8 mouse cellular contexts compared by ENCODE assay signal in the genomic region with DNA sequence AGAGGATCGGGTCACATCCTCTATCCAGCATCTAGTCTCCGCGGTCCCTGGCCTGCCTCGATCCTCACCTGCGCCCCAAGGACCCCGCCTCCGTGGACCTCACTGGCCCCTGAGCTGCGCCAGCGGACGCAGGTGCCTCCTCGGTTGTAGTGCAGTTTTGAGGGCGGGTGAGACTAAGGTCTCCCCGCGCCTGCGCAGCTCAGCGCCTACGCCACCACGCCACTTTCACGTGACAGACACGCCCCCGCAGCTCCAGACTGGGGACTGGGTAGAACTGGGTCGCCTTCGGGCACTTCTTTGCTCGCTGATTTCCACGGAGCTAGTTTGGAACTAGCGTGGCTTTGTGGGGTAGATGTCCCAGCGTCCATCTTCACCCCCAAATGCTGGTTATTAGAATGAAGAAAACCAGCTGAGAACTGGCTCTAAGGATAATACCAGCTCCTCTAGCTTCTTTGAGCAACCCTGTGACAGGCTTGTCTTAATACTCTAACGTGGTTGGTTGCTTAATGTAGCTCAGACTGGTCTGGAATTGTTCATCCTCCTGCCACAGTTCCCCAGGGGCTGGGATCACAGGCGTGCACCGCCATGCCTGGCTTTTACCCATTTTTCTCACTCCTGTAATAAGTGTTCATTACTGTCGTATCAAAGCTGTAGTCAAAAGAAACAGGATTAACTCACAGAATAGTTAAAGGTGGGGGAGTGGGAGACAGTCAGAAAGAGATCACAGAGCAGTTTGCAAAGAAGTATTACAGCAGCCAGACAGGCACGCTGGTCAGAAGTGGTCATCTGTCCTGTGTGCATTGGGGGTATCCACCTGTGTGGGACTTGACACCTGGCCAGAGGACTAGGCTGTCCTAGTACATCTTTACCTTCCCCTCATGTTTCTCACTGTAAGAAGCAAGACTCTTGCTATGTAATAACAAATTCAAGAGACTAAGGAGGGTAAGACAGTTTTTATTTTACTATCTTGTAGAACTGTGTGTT. TPM values are rescaled to one million over a fixed set of nuclear protein-coding genes. Genes with fewer than 3 reads are reported as not detected.
DNase-seq lines count a peak whose midpoint lies in the region; ATAC-seq and TF ChIP-seq lines count a peak whose summit lies in the region.

Gene Fam213a, minus strand, starts transcription at position 159 of the 984 bp plus-strand sequence.

- H3K27ac ChIP-seq in CH12.LX (ENCODE audit: insufficient read depth, low read depth) = no peak within 1 kb of the TSS
- H3K27ac ChIP-seq in forebrain, embryonic 11.5 days (ENCODE audit: low read depth, low read length) = peak within 1 kb of the TSS; percentile 18; the same call in 1 of the 2 replicates
- H3K27ac ChIP-seq in heart, embryonic 15.5 days = peak within 1 kb of the TSS; percentile 69
- peak within 1 kb of the TSS; percentile 83 for H3K27ac ChIP-seq in liver, embryonic 12.5 days

- in situ Hi-C loops in CH12.LX (cut with MboI; ENCODE audit: low pct_ligation_motif_present, low pct_unique_long_range_greater_than_20kb, low sequenced_read_pairs) = no loop called here

- H3K4me1 ChIP-seq in CH12.LX (ENCODE audit: control insufficient read depth in 1 of 2, insufficient read depth in 2 of 2) = peaks cover 6 to 33% of the 10 kb centered on the region in 2 experiments
- H3K4me1 ChIP-seq in forebrain, embryonic 11.5 days (replicated peaks; ENCODE audit: control insufficient read depth, insufficient read depth, low read length) = no peaks in the 10 kb centered on the region; the same call in 1 of the 2 replicates
- peaks cover 20% of the 10 kb centered on the region for H3K4me1 ChIP-seq in heart, embryonic 15.5 days (replicated peaks)
- H3K4me1 ChIP-seq in liver, embryonic 12.5 days = peaks cover 73% of the 10 kb centered on the region

- peak within 1 kb of the TSS; percentile 43 to 69 (median 57) for H3K4me3 ChIP-seq in CH12.LX (replicated peaks in 1 of 3; ENCODE audit: low read depth in 2 of 3, low read length in 2 of 3, poor library complexity in 1 of 3)
- peak within 1 kb of the TSS; percentile 53 for H3K4me3 ChIP-seq in forebrain, embryonic 11.5 days (ENCODE audit: low read depth, low read length)
- peak within 1 kb of the TSS; percentile 63 for H3K4me3 ChIP-seq in heart, embryonic 15.5 days
- H3K4me3 ChIP-seq in liver, embryonic 12.5 days = peak within 1 kb of the TSS; percentile 69

- no peaks in the 10 kb centered on the region for H3K36me3 ChIP-seq in CH12.LX (replicated peaks in 1 of 2; ENCODE audit: control insufficient read depth in 1 of 2, insufficient read depth in 1 of 2, low read length in 1 of 2)
- no peaks in the 10 kb centered on the region for H3K36me3 ChIP-seq in forebrain, embryonic 11.5 days (ENCODE audit: control insufficient read depth, insufficient read depth, low read length)
- H3K36me3 ChIP-seq in heart, embryonic 15.5 days = no peaks in the 10 kb centered on the region
- no peaks in the 10 kb centered on the region for H3K36me3 ChIP-seq in liver, embryonic 12.5 days
- no peaks in the 10 kb centered on the region for H3K36me3 ChIP-seq in splenic B cell, adult 2 months (ENCODE audit: control insufficient read depth, insufficient read depth, low read length, poor library complexity, severe bottlenecking)

- peak within 1 kb of the TSS; percentile 53 for H3K9ac ChIP-seq in CH12.LX (ENCODE audit: insufficient read depth, low read depth)
- peak within 1 kb of the TSS; percentile 78 for H3K9ac ChIP-seq in forebrain, embryonic 11.5 days (ENCODE audit: low read length)
- H3K9ac ChIP-seq in heart, embryonic 15.5 days = peak within 1 kb of the TSS; percentile 67
- peak within 1 kb of the TSS; percentile 89 for H3K9ac ChIP-seq in liver, embryonic 12.5 days

- no peak for TF ChIP-seq RAD21 in CH12.LX (IDR thresholded peaks at IDR 0.05; ENCODE audit: low read depth, low read length)

- 3% methylated on average over 32 of the region's 32 CpGs for WGBS in forebrain, embryonic 11.5 days
- 4% methylated on average over 32 of the region's 32 CpGs for WGBS in heart, embryonic 15.5 days
- 6% methylated on average over 32 of the region's 32 CpGs for WGBS in liver, embryonic 12.5 days (ENCODE audit: insufficient replicate concordance)

- dilution Hi-C loops in CH12.LX (cut with MboI; ENCODE audit: extremely low pct_ligation_motif_present, extremely low pct_unique_long_range_greater_than_20kb, low sequenced_read_pairs) = no loop called here

- peak; percentile 99 for ATAC-seq in forebrain, embryonic 11.5 days (replicated peaks; ENCODE audit: low FRiP score)
- peak; percentile 93 for ATAC-seq in heart, embryonic 15.5 days (replicated peaks; ENCODE audit: insufficient number of reproducible peaks, insufficient read depth, low FRiP score, low read depth)
- peak; percentile 94 for ATAC-seq in liver, embryonic 12.5 days

- H3K27me3 ChIP-seq in CH12.LX (replicated peaks) = no peaks in the 10 kb centered on the region
- no peaks in the 10 kb centered on the region for H3K27me3 ChIP-seq in forebrain, embryonic 11.5 days (ENCODE audit: control insufficient read depth, insufficient read depth, low read length)
- H3K27me3 ChIP-seq in heart, embryonic 15.5 days = no peaks in the 10 kb centered on the region
- H3K27me3 ChIP-seq in liver, embryonic 12.5 days (replicated peaks) = peaks cover 13% of the 10 kb centered on the region
- H3K27me3 ChIP-seq in splenic B cell, adult 2 months (ENCODE audit: control insufficient read depth, insufficient read depth, low read length, poor library complexity, severe bottlenecking) = no peaks in the 10 kb centered on the region

- no peaks in the 10 kb centered on the region for H3K79me2 ChIP-seq in CH12.LX (replicated peaks; ENCODE audit: control insufficient read depth, extremely low read depth, insufficient read depth, poor library complexity, severe bottlenecking)

- no peaks in the 10 kb centered on the region for H3K9me3 ChIP-seq in CH12.LX (replicated peaks; ENCODE audit: low read length)
- no peaks in the 10 kb centered on the region for H3K9me3 ChIP-seq in forebrain, embryonic 11.5 days (ENCODE audit: control insufficient read depth, low read length)
- H3K9me3 ChIP-seq in heart, embryonic 15.5 days (replicated peaks) = no peaks in the 10 kb centered on the region
- no peaks in the 10 kb centered on the region for H3K9me3 ChIP-seq in liver, embryonic 12.5 days (replicated peaks)

- TF ChIP-seq EP300 in CH12.LX (IDR thresholded peaks at IDR 0.05; ENCODE audit: low read length) = no peak

- TF ChIP-seq CTCF in CH12.LX (conservative IDR thresholded peaks at IDR 0.05 in 1 of 2, IDR thresholded peaks at IDR 0.05 in 1 of 2; ENCODE audit: low read depth in 2 of 2, low read length in 2 of 2) = no peak

- TF ChIP-seq POLR2A in CH12.LX (IDR thresholded peaks at IDR 0.05; ENCODE audit: low read depth, low read length) = peak; percentile 81

- H3K4me2 ChIP-seq in CH12.LX (ENCODE audit: insufficient read depth, low read depth, poor library complexity, severe bottlenecking) = peak within 1 kb of the TSS; percentile 68
- H3K4me2 ChIP-seq in forebrain, embryonic 11.5 days (ENCODE audit: low read depth, low read length, severe bottlenecking) = peak within 1 kb of the TSS; percentile 78
- H3K4me2 ChIP-seq in heart, embryonic 15.5 days = peak within 1 kb of the TSS; percentile 91
- peak within 1 kb of the TSS; percentile 92 for H3K4me2 ChIP-seq in liver, embryonic 12.5 days

- peak; percentile 77 for DNase-seq in CH12.LX (ENCODE audit: extremely low read depth)
- DNase-seq in c-Kit-positive CD71-positive TER-119-negative erythroid progenitor cells, embryonic 14.5 days (ENCODE audit: low read depth) = peak; percentile 87
- peak; percentile 92 for DNase-seq in forebrain, embryonic 11.5 days (ENCODE audit: low spot score)
- DNase-seq in kidney, postnatal 14 days = peak; percentile 94
- peak; percentile 92 for DNase-seq in naive thymus-derived CD4-positive, alpha-beta T cell, adult 2 months (ENCODE audit: low read depth)
- peak; percentile 94 for DNase-seq in splenic B cell, adult 2 months (ENCODE audit: low read depth, low spot score)

TF ChIP-seq in CH12.LX, 34 proteins besides CTCF, POLR2A, EP300 and RAD21 (continues in another document):
- TF ChIP-seq TBP (conservative IDR thresholded peaks at IDR 0.05; ENCODE audit: low read depth, low read length) (no peak), ZNF384 (IDR thresholded peaks at IDR 0.05; ENCODE audit: low read depth, low read length) (no peak), ZMIZ1 (IDR thresholded peaks at IDR 0.05; ENCODE audit: low read depth, low read length) (peak; percentile 69; the same call in 1 of the 2 replicates), MAX (IDR thresholded peaks at IDR 0.05; ENCODE audit: low read length) (peak; percentile 82), CHD1 (IDR thresholded peaks at IDR 0.05; ENCODE audit: low read depth, low read length) (no peak), MXI1 (IDR thresholded peaks at IDR 0.05; ENCODE audit: low read depth, low read length) (peak; percentile 96), BHLHE40 (IDR thresholded peaks at IDR 0.05; ENCODE audit: low read depth, low read length) (peak; percentile 99), SIN3A (IDR thresholded peaks at IDR 0.05; ENCODE audit: low read length) (peak; percentile 82), SMC3 (IDR thresholded peaks at IDR 0.05; ENCODE audit: low read depth, low read length) (no peak), MYC (IDR thresholded peaks at IDR 0.05; ENCODE audit: low read depth, low read length) (no peak), HCFC1 (IDR thresholded peaks at IDR 0.05; ENCODE audit: low read depth, low read length) (peak; percentile 48), POLR2AphosphoS2 (IDR thresholded peaks at IDR 0.05; ENCODE audit: low read depth, low read length) (0 out of 2 replicates have a peak, but pooled peaks have one; percentile 45), ELF1 (IDR thresholded peaks at IDR 0.05; ENCODE audit: low read depth, low read length) (peak; percentile 41; the same call in 1 of the 2 replicates), JUN (IDR thresholded peaks at IDR 0.05; ENCODE audit: insufficient read depth, low read depth, low read length) (no peak), IRF4 (IDR thresholded peaks at IDR 0.05; ENCODE audit: low read depth, low read length) (no peak), USF2 (conservative IDR thresholded peaks at IDR 0.05; ENCODE audit: low read depth, low read length) (no peak; the same call in 1 of the 2 replicates), TCF12 (IDR thresholded peaks at IDR 0.05; ENCODE audit: low read depth, low read length) (peak; percentile 82), GABPA (IDR thresholded peaks at IDR 0.05; ENCODE audit: insufficient replicate concordance, low read depth, low read length) (no peak), RCOR1 (conservative IDR thresholded peaks at IDR 0.05; ENCODE audit: low read depth, low read length) (0 out of 2 replicates have a peak, but pooled peaks have one; percentile 43)

RNA-seq across cellular contexts. Expression of gene Fam213a, which starts in this region (rescaled TPM):
- total RNA-seq in CH12.LX (2012; rRNA removed) (15.6 and 17.1 TPM in 2 replicates), CH12.LX (2014; rRNA removed) (11.6 and 12.0 TPM in 2 replicates)
- polyA plus RNA-seq in CH12.LX (2012; ENCODE audit: insufficient read length, low read depth) = 12.3 and 14.1 TPM in 2 replicates
- polyA plus RNA-seq in forebrain, embryonic 11.5 days (2014; fragmentation: Nextera tagmentation; extraction: Ambion mirVana) = 54.2 and 57.9 TPM in 2 replicates
- polyA plus RNA-seq in heart, embryonic 15.5 days (2015; fragmentation: Nextera tagmentation; extraction: Ambion mirVana) = 42.9 and 44.8 TPM in 2 replicates
- 77.7 and 79.0 TPM in 2 replicates for polyA plus RNA-seq in liver, embryonic 12.5 days (2016; fragmentation: Nextera tagmentation; extraction: Ambion mirVana)
